Mouse (Mus musculus): ENCODE results near the gene Stab2.

The Stab2 gene

DNA sequence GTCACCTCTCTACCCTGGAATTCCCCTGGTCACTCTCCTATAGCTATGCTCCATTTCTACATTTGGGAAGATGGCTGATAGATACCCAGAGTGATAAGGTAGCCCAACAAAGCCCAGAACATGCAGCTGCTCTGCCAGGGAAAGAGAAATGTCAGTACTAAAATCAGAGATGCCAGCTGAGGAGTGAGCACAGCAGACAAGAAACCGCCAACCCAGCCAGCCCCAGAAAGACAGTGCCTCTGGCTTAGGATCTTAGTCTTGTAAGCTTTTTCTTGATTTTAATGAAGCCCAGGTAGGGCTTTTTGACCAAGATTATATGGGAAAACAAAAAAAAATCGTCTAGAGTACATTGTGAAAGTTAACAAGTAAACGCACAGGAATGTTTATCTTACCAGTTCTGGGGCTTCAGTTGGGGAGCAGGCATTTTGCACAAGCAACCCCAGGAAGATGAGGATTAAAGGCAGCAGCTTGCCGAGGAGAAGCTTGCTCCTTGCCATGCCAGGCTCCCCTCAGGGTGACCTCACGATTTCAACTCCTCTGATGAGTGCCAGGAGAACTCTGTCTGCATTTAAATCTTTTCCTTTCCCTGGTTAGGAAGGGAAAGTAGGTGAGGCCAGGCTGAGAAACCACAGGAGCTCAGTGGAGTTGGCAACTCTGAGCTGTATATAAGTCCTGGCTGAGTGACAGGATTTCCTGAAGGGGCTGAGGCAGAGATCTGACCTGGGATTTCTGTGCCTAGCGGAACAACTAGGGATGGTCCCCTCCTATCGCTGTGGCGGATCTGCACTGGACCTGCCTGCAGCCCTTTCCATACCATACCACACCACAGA is at the start of gene Stab2:
Gene Stab2 (minus strand): TSS at position 641 of the 830 bp plus-strand sequence.
- WGBS: 54% methylated on average over 8 of the region's 8 CpGs

DNA sequence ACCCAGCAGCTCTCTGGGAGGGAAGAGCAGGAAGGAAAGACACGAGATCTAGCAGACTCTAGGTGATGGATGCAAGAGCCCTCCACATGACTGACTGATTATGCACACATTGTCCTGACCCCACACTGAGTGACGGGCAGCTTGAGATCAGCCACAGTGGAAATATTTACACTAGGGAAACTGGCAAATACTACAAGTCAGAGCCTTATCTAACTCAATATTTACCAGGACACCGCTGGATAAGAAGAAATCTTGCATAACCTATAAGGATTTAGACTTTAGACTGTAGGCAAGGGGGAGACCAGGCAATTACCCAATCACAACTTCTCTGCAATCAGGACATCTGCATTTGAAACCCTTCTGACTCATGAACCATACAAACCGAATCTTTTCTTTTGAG is 43.9 kb upstream of the Stab2 start:
- WGBS: 78% methylated on average over 4 of the region's 4 CpGs

DNA sequence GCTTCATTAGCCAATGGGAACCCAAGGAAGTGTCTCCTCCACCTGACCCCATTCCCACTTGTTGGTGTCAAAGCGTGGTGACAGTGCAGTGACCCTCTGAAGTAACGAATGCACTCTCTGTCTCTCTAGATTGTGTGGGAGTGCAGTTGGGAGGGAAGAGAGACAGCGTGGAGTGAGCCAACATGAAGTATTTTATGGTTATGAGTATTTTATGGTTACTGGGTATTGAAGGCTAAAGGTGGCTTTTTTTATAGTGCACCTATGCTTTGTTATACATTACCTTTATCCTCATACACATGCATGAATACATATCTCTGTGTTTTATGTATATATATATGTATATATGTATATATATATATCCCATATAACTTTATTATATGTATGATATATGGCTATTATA is 41.4 kb upstream of the Stab2 start:
- WGBS: 77% methylated on average over 3 of the region's 3 CpGs

DNA sequence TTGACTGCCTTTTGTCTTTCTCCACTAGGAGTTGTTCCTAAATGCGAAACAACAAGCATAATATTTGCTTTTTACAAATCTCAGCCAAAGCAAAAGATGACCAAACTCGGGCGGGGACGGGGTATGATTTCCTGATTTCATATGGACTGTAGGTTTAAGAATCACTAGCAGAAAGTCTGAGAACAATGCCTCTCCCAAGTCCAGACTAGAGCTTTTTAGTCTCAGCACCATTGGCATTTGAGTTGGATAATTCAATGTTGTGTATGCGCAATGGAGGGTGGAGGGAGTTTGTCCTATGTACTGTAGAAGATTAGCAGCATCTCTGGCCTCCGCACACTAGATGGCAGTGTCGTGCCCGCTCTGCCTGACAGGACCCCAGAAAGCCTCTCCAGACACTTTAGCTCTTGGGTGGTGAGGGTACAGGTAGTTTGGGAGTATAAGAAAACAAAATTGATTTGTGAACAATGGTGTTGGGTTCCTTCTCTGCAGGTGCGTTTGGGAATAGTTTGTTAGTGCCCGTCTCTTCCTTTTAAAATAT is 39.2 kb upstream of the Stab2 start:
- WGBS: 78% methylated on average over 10 of the region's 10 CpGs

DNA sequence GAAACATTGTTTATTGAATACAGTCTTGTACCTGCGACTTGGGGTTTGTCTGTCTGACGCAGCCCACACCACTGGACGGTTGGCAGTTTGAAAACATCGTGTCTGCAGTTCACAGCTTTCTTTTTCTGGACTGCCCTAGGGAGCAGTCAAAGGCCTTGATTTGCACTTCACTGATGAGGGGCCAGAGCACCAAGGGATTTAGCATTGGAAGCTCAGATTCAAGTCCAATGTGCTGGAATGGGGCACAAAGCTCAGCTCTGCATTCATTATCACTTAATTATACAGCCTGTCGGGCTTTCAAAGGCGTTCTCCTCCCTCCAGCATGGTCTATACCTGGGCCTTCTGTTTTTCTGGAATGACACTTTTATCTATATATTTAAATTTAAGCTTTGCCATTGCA is 38.6 kb upstream of the Stab2 start:
- WGBS: 56% methylated on average over 6 of the region's 6 CpGs

DNA sequence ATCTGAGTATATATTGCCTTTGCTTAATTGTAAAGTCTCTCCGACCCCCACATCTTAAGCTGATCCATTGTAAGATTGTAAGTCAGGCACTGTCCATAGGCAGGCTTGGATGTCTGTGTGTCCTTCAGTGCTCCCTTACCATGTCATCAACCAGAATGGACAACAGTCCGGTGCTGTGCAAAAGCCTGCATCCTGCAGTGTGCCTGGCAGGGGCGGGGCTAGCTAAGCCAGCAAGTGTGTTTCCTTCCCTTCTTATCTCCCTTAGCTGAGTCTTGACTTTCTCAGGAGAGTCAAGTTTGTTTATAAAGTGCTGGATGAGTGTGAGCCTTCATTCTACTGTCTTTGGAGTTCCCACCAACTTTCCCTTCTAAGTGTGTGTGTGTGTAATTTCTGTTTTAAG is 37.4 kb upstream of the Stab2 start:
- 83% methylated on average over 3 of the region's 3 CpGs for WGBS

DNA sequence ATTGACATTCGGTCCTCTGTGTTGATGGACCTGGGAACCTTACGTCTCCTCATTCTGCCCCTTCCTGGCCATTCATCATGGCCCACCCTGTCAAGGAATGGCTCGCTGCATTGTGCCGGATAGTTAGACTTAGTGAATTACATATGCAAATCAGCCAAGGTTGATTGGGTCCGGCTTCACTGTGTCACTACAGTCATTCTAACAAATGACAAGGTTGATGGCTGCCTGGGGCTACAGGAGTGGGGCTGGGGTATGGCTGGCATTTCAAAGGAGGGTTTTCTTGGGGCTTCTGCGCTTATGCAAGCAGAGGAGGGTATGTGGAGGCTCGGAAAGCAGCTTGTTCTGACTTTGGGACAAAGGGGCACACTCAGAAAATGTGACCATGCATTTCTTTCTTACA is 33.4 kb upstream of the Stab2 start:
- 85% methylated on average over 7 of the region's 7 CpGs for WGBS

DNA sequence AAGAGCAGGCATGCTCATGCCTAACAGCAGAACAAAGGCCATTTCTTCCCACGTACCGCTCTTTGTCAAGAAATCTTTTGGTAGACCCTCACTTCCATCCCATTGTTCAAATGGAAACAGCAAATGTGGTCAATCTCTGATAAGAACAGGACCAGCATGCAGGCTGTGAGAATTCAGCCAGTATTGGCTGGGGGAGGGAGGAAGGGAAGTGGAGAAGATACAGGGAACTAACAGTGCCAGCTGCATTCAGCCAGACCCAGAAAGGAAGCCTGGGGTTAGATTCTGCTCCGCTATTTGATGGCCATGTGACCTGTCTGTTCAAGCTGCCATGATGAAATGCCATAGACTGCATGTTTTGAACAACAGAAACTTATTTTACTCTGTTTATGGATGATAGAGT is 32.0 kb upstream of the Stab2 start:
- WGBS: 90% methylated on average over 3 of the region's 3 CpGs

DNA sequence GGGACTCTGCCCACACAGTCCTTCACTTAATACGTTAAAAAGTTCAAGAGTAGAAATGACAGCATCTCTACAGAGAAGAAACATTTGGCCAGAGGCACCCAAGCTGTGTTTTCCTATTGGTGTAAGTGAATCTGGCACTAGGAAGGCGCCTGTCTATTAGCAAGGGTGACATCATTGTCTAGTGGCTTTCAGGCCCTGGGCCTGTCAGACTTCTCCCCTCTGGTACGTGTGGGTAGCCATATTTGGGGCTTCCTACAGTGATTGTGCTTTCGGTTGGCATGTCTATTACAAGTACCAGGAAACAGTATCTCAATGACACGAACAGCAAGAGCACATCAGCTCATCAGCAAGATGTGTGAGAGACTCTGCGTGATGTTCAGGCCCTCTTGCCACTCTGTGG is 31.5 kb upstream of the Stab2 start:
- 89% methylated on average over 6 of the region's 6 CpGs for WGBS

DNA sequence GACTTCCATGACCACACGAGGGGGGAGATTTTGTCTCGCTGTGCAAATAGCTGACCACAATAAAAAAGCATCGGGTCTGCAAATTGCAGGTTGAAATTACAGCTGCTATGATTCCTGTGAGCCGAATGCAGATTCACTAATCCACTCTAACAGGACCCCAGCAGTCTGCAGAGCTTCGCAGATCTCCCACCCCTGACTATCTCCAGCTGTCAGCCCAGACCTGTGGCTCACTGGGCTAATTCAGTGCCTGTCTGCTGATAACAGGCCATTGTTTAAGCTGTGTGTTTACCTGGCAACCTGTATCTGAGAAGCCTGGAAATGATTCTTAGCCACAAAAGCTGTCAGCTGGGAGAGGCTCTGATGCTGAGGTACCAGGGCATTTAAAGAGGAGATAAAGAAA is 29.2 kb upstream of the Stab2 start:
- WGBS: 79% methylated on average over 5 of the region's 5 CpGs

DNA sequence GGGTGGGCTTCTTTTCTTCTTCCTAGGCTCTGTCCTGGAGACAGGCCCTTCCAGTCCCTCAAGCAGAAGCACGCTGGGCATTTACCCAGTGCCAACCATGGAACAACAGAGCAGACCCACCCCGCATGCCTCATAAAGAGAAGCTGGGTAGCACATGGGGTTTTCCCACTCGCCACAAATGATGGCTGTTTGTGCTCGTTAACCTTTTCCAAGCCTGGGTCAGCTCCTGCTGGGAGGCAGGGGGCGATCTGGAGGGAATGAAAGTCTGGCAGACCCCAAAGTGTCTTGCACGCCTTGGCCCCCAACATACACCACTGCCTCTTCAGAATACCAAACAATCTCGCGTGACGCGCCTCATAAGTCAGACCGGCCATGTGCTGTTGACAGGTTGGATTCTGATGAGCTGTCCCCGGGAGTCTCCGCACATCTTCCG is 28.5 kb upstream of the Stab2 start:
- 80% methylated on average over 14 of the region's 14 CpGs for WGBS

DNA sequence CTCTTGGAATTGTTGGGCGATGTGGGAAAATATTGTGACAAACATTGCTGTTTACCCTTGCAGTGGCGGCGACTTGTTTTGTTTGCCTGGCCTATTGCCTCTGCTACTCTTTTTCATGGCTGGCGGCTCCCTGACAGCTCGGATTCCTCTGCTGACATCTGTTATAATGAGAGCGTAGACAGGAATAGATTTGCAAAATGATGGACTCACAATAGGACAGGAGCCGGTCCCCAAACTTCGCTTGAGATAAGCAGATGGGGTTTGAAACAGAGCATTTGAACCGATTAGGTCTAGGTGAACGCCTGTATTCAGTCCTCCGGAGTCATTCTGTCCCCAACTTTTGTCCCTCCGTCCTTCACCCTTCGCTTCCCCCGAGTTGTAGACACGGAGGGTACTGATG is 28.0 kb upstream of the Stab2 start:
- WGBS: 75% methylated on average over 15 of the region's 15 CpGs

DNA sequence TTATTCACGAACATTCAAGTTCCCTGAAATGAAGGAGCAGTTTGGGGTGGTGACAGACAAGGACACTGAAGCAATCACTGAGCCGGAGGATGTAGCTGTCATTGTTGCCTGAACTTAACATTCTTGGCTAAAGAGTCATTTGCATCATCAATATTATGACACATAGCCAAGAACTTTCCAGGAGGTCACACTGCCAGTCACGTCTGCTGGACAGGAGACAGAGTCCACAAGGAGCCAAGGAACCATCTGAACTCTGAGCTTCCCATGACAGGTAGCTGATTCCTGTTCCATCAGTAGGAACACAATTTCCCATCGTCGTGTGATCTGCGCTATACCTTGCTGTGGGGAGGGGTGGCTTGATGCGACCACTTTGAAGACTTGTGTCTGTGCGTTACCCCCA is 24.9 kb upstream of the Stab2 start:
- 91% methylated on average over 8 of the region's 8 CpGs for WGBS

DNA sequence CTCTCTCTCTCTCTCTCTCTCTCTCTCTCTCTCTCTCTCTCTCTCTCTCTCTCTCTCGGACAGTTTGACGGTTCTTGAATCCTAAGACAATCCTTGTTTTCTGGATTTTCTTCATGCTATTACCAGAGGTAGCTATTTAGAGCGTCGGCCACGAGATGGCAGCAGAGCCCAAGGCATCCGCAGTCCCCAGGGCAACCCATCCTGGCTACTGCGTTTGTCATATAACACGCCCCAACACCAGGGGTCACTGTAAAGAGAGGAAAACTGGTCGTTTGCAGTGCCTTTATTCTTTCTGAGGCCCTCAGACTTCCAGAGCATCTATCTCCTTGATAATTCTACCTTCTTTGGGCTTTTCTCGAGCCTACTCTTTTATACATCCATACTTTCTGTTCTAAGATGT is 17.1 kb upstream of the Stab2 start:
- WGBS: 2% methylated on average over 10 of the region's 10 CpGs

DNA sequence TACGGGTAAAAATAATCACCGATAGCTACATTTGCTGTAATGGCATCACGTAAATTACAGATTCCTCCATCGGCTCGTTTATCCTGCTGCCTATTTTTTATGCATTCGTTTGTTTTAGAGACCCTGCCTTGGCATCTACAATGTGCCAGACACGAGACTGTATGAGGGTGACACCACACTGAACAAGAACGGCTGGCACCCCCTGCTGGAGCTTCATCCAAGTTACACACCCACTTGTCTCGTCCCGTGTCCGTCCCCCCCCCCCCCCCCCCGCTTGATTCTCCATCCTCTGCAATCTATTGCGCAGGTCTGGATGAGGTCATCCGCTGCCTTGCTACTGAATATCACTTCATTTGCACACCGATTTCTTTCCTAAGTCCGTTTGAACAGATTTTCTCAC is 12.9 kb upstream of the Stab2 start:
- 31% methylated on average over 16 of the region's 16 CpGs for WGBS

DNA sequence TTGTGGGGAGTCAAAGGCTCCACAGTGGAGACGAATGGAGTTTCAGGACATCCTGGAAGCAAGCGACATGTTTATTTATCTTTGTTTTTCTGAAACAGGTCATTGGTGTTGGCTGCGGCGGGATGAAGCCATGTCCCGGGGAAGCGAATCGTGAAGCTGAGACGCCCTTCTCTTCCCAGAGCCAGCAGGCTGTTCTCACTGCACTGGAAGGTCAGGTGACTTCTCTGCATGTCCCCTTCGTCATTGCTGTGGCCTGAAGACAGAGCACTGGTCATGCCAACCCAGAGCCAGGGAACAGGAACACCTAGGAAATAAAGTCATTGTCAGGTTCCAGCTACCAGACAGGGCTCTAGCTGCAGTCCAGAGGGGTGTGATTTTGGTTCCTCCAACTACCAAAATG is 11.1 kb upstream of the Stab2 start:
- WGBS: 75% methylated on average over 9 of the region's 9 CpGs

DNA sequence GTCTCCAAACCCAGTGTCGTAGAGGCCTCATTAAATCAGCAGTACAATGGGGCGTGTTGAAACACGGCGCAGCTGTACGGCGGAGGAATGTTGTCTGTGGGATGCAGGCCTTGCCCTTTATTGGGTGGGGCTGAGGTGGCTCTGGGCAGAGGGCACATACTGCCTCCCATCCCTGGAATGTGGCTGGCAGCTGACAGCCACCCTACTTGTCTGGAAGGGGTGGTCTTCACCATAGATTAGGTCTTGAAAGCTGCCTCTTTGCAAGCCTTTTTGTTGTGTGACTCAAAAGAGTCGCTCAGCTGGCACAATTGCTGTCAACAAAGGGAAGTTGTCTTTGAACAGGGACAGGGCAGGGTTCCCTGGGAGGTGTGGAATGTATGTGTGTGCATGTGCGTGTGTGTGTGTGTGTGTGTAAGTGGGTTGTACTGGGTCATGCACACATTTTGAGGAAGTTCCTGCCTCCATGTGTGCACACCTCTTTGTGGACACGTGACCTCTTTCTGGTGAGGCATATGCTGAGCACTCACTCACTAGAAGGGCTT is 8.4 kb upstream of the Stab2 start:
- 67% methylated on average over 9 of the region's 9 CpGs for WGBS

DNA sequence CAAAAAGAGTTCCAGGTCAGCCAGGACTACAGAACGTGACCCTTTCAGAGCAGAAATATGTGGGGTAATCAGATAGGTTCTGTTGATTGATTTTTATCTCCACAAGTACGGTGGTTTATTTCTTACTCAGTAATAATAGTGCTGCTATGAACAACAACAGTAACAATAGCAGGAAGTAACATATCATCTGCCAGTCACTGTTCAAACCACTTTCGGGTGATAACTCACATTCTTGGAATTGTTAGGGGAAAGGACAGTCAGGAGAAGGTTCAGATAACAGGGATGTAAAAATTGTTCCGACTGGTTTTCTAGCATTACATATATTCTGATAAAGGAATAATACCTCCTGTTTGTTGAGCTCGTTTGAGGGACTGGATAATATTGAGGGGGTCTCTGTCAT is 7.6 kb upstream of the Stab2 start:
- WGBS: 84% methylated on average over 5 of the region's 5 CpGs

DNA sequence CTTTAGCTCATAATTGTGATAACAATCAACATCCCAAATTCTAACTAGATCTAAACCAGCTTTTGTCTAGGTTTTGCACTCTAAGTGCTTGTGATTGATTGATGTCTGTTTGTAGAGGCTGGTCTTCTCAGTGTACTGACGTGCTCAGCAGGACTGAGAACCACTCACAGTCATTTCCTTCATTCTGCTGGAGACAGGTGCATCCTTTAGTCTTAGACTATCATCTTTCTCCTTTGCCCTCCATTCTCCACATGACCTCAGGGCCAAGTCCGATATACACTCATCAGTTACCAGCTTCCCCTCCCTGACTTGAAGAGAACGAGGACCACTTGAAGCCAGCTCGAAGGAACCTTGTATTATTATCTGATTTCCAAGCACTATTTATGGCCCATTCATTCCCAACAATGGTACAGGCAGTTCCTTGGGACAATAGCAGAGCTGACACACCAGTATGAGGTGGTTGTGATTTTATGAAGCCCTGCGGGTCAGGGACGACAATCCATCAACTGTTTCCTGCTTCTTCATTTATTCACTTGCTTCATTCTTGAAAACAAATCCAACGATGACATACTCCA is 6.7 kb upstream of the Stab2 start:
- 84% methylated on average over 7 of the region's 7 CpGs for WGBS

DNA sequence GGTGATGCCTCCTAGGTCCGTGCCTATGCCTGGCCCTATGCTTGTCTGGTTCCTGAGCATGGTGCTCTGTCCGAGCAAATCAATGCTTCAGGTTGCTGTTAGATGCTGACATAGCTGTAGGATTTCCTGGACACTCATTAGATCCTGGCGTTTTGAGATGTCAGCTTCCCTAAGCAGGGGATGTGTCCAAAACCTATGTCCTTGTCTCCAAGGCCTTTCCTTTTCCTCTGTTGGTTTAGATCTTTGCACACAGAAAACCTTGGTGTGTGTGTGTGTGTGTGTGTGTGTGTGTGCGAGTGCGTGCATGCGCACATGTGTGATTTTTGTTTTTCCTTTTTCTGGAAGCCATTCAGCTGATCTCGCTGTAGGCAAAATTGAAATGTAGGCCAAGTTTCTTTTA is 4.3 kb upstream of the Stab2 start:
- 68% methylated on average over 7 of the region's 7 CpGs for WGBS

DNA sequence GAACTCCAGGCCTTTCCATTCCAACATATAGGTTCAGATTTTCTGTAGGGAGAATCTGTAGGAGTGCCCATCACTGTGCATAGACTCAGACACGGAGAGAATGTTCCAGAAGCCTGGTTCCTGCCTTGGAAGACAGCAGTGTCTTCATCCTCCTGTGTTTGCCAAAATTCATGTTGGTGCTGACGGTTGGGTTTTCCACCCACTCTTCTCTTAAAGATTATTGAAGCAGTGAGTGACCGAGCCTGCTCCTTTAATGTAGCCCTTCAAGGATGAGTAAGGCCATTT is 332 bp upstream of the Stab2 start:
- 50% methylated on average over 3 of the region's 3 CpGs for WGBS

DNA sequence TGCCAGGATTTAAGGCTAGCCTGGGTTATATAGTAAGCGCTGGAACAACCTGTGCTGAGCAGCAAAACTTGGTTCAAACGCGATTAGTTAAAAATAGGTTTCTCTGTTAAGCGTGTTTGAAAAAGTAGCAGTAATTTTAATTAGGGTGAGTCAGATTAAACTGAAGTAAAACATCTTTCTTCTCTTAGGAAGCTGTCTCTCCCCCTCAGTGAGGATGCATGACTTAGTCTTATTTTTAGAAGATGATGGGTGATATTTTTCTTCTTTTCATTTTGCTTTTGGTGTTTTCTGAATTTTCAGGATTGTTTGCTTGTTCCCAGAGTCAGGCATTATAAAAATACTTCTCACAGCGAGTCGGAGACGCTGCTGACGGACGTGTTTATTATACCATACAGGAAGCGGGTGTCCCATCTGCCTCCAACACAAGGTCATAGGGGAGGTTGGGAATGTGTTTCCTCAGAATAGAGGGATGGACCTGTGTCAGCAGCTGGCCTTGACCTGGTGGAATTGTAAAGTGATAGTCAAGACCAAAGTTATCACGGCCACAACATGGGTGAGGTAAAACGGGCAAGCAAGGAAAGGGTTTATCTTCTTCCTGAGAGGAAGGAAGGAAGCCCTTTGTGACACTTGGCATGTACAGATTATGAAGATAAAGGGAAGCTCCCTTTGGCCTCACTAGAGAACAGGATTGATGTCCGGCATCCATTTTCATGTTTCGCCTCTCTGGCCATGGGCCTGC is 15.4 kb downstream of the Stab2 start:
- 45% methylated on average over 14 of the region's 14 CpGs for WGBS

DNA sequence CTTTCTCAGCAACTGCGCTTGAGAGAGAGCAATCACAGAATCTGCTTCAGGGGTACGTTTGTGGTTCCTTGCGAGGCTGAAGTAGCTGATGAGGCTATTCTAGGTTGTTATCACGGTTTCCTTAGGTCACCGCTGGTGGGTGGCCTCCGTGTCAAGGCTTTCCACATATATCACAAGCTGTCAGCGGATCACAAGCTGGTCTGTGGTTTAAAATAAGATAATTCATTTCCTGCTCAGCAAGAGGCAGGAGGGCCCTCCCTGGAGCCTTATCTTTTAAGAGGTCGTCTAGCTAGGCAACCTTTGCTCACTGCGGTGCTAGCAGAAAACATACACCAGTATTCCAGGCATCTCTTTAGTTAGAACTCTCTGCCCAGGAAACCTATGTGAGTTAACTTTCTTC is 17.2 kb downstream of the Stab2 start:
- WGBS: 70% methylated on average over 9 of the region's 9 CpGs
